Mouse (Mus musculus) liver, adult (tissue): ENCODE results near the gene Epha10.
"Not testable (repeated sequence)": the region's sequence is repeated elsewhere in the genome, so short reads cannot be mapped to it uniquely, and the experiment has no call there.

ENCODE experiments used
- GATA4 ChIP-seq: IDR thresholded peaks from 2 replicates; pipeline ENCODE4 v1.6.1; 2014; ENCODE audit warnings: mild to moderate bottlenecking, low read length; ENCODE audit not compliant: insufficient replicate concordance

Gene Epha10

GRCm38 (mm10) chr4:124881341-124881908 is 726 bp downstream of the Epha10 start:
- TF ChIP-seq GATA4, result no peak

GRCm38 (mm10) chr4:124882151-124882729 is 1.5 kb downstream of the Epha10 start:
- TF ChIP-seq GATA4, result no peak

GRCm38 (mm10) chr4:124888702-124889101 is 8.0 kb downstream of the Epha10 start:
- no peak for TF ChIP-seq GATA4

GRCm38 (mm10) chr4:124889935-124890334 is 9.2 kb downstream of the Epha10 start:
- TF ChIP-seq GATA4, result no peak

GRCm38 (mm10) chr4:124890831-124891230 is 10.1 kb downstream of the Epha10 start:
- TF ChIP-seq GATA4, result no peak

- no peak for TF ChIP-seq GATA4
Measured at GRCm38 (mm10) chr4:124893769-124894168, 13.1 kb downstream of the Epha10 start.

GRCm38 (mm10) chr4:124894508-124895428 is 14.1 kb downstream of the Epha10 start:
- TF ChIP-seq GATA4, result no peak

GRCm38 (mm10) chr4:124898428-124898827 is 17.7 kb downstream of the Epha10 start:
- no peak for TF ChIP-seq GATA4

- TF ChIP-seq GATA4, result no peak
Measured at GRCm38 (mm10) chr4:124899906-124900305, 19.2 kb downstream of the Epha10 start.

GRCm38 (mm10) chr4:124905417-124905816 is 24.7 kb downstream of the Epha10 start:
- no peak for TF ChIP-seq GATA4

GRCm38 (mm10) chr4:124905971-124906822 is 25.5 kb downstream of the Epha10 start:
- TF ChIP-seq GATA4, result no peak

- TF ChIP-seq GATA4, result no peak
Measured at GRCm38 (mm10) chr4:124928102-124928501, 47.4 kb downstream of the Epha10 start.

GRCm38 (mm10) chr4:124936613-124937471 is 56.1 kb downstream of the Epha10 start, which contains the start of gene 9930104L06Rik:
Gene 9930104L06Rik (plus strand): TSS chr4:124937048.
- no peak for TF ChIP-seq GATA4

GRCm38 (mm10) chr4:124939211-124939610 is 58.5 kb downstream of the Epha10 start, which contains the start of gene Cdca8:
Gene Cdca8 (minus strand): TSS chr4:124939311.
- TF ChIP-seq GATA4, result not testable (repeated sequence)

- TF ChIP-seq GATA4, result no peak
Measured at GRCm38 (mm10) chr4:124943022-124943421, 62.3 kb downstream of the Epha10 start.

- no peak for TF ChIP-seq GATA4
Measured at GRCm38 (mm10) chr4:124943781-124944180, 63.1 kb downstream of the Epha10 start.
